Mouse (Mus musculus): ENCODE measurements around the gene Gm20388.
"Not testable (repeated sequence)": the region's sequence is repeated elsewhere in the genome, so short reads cannot be mapped to it uniquely, and the experiment has no call there.

The Gm20388 gene

DNA sequence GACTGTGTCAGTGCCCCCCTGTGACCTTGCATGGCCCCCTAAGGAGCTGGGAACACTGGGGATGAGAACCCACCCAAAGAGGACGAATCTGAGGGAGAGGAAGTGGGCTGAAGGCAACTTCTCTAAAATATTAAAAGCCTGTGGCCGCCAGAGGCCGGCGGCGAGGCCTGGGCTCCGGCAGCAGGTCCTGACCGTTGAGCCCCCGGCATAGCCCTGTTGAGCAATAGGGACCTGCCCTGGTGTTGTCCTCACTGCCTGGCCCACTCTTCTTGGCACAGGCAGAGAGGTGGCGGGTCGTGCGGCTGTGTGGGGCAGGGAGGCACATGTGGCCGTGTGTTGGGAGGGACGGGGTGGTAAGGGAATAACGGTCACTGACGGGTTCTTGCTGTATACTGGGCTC, 882.1 kb downstream of the Gm20388 start:
- no peak for DNase-seq (ENCODE audit: low spot score)

- DNase-seq (ENCODE audit: low spot score), result peak; percentile 93
These were observed 885.4 kb downstream of the Gm20388 start for GRCm38 (mm10) chr8:120795944-120796635.

DNA sequence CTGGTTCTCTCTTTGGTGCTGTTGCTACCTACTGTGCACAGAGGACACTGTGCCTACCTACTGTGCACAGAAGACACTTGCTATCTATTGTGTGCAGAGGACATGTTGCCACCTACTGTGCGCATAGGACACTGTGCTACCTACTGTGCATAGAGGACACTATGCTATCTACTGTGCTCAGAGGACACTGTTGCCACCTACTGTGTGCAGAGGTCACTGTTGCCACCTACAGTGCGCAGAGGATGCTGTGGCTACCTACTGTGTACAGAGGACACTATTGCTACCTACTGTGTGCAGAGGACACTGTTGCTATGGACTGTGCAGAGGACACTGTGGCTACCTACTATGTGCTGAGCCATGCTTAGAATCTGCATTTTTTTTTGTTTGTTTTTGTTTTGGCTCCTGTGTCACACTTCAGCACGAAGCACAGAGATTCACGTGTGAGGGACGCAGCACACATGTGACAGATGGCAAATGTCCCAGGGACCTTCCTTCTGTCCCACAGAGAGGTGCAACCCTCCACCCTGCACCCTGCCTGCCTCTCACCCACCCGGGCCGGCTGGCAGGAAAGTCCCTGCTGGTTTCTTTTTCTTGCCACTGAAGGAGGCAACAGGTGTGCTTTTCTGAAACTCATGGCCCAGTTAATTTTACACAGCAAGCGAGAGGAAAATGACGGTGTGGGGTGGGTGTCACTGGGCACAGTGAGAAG, 886.5 kb downstream of the Gm20388 start:
- DNase-seq (ENCODE audit: low spot score), result no peak

- peak; percentile 68 for DNase-seq (ENCODE audit: low spot score)
These were observed 889.7 kb downstream of the Gm20388 start for GRCm38 (mm10) chr8:120800308-120800865.

GRCm38 (mm10) chr8:120803661-120804375, 893.2 kb downstream of the Gm20388 start:
- not testable (repeated sequence) for DNase-seq (ENCODE audit: low spot score)

DNA sequence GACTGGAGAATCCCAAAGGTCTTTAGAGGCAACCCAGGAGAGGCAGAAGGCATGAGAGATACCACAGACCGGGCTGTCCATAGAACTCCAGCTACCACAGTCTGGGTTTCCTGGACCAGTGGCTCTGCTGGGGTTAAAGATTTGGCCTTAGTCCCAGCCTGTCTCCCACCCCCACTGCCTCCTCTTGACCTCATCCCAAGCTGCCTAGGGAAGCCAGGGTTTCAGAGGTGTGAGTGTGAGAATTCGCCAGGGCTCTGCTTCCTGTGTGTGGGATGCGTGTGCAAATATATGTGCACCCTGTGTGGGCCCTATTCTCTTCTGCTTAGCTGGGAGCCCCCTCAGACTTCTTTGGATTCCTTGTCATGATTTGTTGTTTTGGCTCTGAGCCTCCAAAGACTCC, 894.1 kb downstream of the Gm20388 start:
- DNase-seq (ENCODE audit: low spot score), result no peak

GRCm38 (mm10) chr8:120806780-120807264, 896.2 kb downstream of the Gm20388 start:
- no peak for DNase-seq (ENCODE audit: low spot score)

DNA sequence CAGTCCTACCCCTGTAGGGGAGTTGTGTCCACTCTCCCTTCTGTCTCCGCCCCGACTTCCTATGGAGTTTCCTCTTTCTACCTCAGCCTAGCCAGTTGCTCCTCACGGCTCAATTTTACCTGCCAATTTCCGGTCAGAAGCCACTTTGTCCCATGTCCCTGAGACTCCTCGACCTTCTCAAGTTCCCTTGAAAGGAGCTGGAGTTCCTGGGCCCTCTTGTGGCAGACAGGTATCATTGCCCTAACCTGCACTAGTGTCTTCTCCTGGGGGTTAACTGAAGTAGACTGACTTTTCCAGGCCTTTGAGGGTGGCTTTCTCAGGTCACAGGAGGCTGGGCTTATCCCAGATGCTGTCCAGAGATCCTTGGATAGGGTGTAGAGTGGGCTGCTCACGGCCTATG, 897.1 kb downstream of the Gm20388 start:
- DNase-seq (ENCODE audit: low spot score), result peak; percentile 50

GRCm38 (mm10) chr8:120809050-120809449, 898.4 kb downstream of the Gm20388 start:
- DNase-seq (ENCODE audit: low spot score), result no peak

- DNase-seq (ENCODE audit: low spot score), result no peak
These were observed 901.3 kb downstream of the Gm20388 start for GRCm38 (mm10) chr8:120811953-120812352.

DNA sequence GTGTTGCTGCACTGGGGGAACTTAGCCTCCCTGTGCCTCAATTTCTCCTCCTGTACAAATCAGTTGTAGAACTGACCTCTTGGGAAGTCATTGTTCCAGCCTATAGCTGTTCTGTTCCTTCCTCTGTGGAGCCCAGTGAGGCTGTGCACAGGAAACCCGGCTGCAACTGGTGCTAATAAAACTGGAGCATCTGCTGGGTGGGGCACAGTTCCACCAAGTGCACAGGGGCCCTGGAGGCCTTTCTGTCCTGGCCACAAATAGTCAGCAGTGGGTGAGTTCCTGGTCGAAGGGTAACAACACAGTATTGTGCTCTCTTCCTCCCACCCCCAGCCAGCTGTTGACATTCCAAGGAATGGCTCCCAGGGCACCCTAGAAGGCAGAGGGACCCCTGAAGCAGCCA, 902.4 kb downstream of the Gm20388 start:
- no peak for DNase-seq (ENCODE audit: low spot score)

- DNase-seq (ENCODE audit: low spot score), result no peak
These were observed 903.2 kb downstream of the Gm20388 start for GRCm38 (mm10) chr8:120813839-120814238.

- no peak for DNase-seq (ENCODE audit: low spot score)
These were observed 905.7 kb downstream of the Gm20388 start for GRCm38 (mm10) chr8:120816371-120816770.

DNA sequence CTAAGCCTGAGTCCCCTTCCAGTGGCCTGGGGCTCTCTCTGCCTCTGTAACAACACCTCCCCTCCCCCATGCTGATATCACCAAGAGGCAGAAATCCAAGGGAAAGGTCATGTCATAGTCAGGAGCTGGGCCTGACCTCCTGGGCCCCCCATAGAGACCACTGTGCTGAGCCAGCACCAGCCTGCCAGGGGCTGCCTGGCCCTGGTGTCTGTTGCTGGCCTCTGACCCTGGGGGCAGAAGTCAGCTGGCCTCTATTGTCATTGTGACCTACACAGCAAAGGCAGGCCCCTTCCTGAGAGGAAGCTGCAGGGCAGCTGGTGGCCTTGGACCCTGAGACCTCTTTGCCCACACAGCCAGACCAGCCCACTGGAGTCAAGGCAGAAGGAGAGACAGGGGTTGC, 909.3 kb downstream of the Gm20388 start:
- peak; percentile 57 for DNase-seq (ENCODE audit: low spot score)

DNA sequence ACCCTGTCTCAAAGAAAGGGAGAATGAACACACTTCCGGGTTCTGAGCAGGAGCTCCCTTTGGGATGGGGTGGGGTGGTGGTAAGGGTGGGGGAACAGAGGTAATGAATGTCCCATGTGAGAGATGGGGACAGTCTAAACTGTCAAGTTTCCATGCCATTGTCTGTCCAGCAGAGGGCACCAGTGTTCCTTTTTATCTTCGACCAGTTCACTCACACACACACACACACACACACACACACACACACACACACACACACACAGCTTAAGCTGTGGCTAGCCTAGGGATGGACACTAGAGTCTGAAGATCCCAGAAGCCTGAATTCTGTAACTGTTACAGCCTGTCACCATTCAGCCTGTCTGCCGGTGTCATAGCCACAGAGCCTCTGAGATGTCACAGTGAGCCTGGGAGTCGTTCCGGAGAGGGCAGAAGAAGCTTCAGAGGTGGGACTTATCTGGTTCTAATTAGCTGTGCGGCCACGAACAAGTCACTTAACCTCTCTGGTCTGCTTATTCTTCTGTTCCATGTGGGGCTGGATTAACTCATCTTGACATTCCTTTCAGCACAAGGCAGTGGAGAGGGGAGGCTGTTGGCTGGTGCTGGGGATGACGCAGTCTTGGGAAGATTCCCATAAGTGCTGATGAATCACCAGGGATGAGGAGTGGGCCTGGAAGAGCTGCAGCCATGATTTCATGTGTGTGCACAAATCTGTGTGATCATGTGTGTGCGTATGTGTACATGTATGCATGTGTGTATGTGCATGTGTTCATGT, 910.9 kb downstream of the Gm20388 start:
- peak; percentile 78 for DNase-seq (ENCODE audit: low spot score)

GRCm38 (mm10) chr8:120823331-120823730, 912.7 kb downstream of the Gm20388 start:
- no peak for DNase-seq (ENCODE audit: low spot score)

DNA sequence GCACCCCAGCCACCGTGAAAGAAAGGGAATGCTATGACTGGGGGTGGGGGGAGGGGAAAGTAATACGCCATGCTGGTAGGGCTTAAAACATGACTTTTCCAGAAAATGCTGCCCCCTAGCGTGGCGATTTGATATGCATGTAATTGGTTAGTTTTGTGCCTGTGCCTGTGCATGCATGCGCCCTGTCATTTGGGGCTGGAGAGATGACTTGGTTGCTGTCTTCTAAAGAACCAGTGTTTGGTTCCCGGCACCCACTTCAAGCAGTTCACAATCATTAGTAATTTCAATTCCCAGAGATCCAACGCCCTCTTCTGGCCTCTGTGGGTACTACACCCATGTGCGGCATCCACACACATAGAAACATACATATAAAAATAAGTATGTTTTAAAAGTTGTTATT, 913.2 kb downstream of the Gm20388 start:
- DNase-seq (ENCODE audit: low spot score), result no peak

DNA sequence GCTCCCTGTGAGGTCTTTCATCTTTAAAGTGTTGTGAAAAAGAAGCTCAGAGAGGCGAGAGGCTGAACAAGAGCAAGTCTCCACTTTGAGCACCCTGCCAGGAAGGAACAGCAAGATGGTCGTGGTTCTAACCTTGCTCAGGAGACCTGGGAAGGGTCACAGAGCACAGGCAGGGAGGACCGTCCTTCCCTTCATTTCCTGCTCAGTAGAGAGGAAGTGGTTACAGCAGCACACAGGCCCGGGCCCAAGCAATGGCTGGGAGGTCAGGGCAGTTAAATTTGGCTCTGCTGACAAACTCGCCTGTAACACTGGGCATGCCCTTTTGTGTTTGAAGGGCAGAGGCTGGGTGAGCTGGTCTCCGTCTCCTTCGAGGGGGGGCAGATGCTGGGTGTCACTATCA, 914.0 kb downstream of the Gm20388 start:
- no peak for DNase-seq (ENCODE audit: low spot score)

DNA sequence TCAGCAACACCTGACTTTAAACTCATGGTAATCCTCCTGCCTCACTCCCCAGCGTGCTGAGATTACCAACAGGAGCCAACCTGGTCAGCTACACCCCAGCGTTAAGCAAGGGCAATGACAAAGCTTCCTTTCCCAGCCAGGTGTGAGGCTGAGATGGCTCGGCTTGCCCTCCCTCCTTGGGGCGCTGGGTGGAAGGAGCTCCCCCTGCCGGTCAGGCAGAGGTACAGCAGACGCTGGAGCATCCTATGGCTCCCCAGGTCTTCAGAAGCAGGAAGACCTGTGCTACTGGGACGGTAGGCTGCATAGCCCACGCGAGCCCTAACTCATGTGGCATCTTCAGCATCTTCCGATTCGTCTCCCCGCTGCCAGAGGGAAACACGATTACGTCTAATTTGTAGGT, 917.6 kb downstream of the Gm20388 start:
- peak; percentile 63 for DNase-seq (ENCODE audit: low spot score)

GRCm38 (mm10) chr8:120830661-120831060, 920.0 kb downstream of the Gm20388 start:
- DNase-seq (ENCODE audit: low spot score), result no peak

DNA sequence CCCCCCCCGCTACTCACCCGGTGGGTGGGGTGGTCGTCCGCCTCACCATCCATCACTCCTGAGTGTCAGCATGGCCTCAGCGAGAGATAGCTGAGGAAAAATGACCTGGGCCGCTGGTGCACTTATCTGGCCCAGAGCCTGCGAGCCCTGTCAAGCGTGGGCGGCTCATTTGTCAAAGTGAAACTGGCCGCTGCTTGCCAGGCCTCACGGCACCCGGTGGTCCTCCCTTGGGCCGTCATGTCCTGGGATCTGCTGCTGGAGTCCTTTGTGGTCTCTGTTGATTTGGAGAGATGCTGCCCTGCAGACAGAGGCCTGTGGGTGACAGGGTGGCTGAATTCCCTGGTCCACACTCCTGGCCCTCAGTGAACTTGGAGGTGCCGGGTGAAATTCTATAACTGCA, 921.4 kb downstream of the Gm20388 start:
- peak; percentile 82 for DNase-seq (ENCODE audit: low spot score)

- DNase-seq (ENCODE audit: low spot score), result peak; percentile 70
These were observed 922.6 kb downstream of the Gm20388 start for GRCm38 (mm10) chr8:120833196-120833595.
